Mouse (Mus musculus): ENCODE data around the gene Trim69.
"Not testable (repeated sequence)": the region's sequence is repeated elsewhere in the genome, so short reads cannot be mapped to it uniquely, and the experiment has no call there.

The Trim69 gene

DNA sequence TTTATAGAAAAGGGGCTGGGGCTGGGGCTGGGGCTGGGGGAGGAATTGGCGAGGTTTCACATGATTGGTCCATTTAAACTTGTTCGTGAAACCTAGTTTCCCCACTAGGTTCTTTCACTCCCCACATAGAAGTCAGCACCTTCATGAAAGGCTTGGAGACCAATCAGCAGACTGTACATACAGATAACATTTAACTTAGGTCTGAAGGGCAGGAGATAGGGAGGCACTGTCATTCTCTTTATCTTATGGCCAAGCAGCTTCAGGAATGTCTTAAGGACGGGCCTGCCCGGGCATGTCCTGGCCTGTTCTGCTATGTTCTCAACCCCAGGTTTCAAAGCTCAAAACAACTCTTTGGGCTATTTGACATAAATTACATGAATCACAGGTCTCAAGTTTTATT is 56.6 kb downstream of the Trim69 start:
- not testable (repeated sequence) for DNase-seq

DNA sequence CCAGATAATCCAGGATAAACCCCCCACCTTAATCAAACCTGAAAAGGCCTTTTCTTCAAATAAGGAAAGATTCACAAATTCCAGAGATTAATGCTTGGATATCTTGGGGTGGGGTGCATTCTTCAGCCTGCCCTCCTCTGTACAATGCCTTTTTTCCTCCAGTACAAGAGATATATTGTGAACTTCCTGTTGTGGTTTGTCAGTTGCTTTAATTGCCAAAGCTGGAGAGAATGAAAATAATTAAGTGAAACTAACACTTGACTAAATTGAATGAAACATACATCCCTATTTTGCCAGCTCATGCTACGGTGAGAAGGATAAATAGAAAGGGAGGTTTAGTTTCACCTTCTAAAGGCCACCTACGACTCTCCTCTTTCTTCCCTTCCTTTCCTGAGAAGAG is 57.7 kb downstream of the Trim69 start:
- no peak for DNase-seq

DNA sequence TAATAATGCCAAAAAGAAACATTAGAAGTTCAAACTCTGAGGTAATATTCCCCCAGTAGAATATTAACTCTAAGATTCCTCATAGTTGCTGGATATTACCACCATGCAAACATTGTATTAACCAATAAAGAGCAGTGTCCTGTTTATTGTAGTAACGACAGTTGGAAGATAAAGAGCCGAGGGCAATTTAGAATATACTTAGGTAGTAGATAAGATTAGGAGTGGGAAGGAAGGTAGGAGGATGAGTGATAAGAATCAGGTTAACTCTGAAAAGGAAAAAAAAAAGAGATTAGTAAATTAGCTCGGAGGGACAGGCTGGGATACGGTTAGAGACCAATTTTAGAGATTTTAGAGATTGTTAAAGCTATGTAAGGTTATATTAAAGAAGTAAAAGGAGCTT is 60.9 kb downstream of the Trim69 start:
- DNase-seq = no peak

DNA sequence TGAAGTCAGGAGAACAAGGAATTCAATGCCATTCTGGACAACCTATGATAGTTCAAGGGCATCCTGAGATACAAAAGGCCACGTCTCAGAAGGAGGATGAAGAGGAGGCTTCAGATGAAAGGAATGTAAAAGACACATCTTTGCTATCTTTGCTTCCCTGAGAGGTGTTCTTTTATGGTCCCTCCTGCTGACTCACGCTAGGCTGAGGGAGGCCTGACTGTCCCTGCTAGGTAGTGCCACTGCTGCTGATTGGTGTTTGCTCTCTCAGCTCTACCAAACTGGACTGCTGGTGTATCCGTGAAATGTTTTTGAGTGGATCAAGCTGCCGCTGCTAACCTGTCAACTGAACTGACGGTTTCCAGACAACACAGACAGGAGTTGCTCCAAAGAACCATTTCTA is 61.3 kb downstream of the Trim69 start:
- DNase-seq = no peak

DNA sequence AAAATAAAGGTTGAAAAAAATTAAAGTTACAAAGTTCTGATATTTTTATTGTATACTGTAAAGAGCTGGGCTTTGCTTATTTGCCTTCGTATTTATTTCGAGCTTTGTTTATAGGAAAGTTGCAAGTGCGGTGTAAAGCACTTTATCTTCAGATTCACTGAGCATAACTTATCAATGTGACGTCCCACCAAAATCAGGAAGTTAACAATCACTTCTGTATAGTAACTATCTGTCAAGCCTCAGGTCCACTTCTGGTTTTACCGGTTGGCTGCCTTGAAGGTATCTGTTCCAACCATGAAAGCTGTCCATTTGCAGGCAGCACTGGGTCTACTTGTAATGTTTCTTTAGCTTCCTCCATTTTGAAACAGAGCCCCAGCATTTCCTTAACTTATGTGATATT is 61.8 kb downstream of the Trim69 start:
- DNase-seq = no peak

DNA sequence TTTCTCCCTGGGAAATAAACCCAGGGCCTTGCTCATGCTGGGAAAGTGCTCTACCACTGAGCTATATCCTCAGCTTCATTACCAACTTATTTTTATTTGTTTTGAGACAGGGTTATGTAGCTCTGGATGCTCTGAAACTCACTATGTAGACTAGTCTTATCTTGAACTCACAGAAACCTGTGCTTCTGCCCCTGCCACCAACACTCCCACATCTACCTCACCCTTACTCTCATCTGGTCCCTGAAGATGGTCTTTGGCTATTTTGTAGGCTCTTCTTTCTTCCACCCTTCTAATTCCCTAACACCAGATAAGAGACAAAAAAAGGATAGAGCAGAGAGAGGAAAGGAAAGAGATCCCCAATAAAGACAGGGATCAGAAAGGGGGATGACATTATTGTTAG is 63.2 kb downstream of the Trim69 start:
- DNase-seq = no peak

Measured in thymus, adult 18-20 months (tissue).